In the genomic region with DNA sequence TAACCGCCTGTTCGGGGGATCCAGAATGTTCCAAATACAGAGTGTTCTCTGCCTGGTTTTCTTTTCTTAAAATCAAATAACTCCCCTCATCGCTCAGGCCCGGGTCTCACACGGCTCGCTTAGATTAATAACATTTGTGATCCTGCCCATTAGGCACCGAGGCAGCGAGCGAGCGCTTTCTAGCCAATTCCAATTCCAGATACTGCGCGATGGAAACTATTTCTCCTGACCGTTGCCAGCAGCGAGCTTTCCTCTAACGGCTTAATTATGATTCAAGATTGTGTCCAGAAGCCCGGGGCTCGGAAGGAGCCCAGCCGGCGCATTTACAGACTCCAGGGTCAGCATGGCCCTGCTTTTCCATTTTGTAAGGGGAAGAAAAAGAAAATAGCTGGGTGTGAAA, we compare ENCODE assay signal across 13 mouse cellular contexts.
DNase-seq lines count a peak whose midpoint lies in the region; ATAC-seq and TF ChIP-seq lines count a peak whose summit lies in the region.
"Had no signal": no experiment of that assay in that cellular context is flagged by ENCODE, and none has a peak within 500 bp of the region (broad histone marks: within the 10 kb centered on the region; RNA-seq: fewer than 3 reads in every experiment).

No protein-coding gene starts in this region.

- no peak for TF ChIP-seq CTCF in layer of hippocampus, adult 2 months (conservative IDR thresholded peaks at IDR 0.05)

- no peak for DNase-seq in layer of hippocampus, adult 2 months (ENCODE audit: low spot score in 2 of 2)
- DNase-seq in layer of hippocampus, postnatal 10 days (ENCODE audit: low spot score in 2 of 2): no peak
- peak; percentile 32 to 48 for DNase-seq in gastrocnemius, postnatal 36 days
- DNase-seq in lung, postnatal 36 days: peak; percentile 14
- no peak for DNase-seq in ovary, postnatal 14 days (ENCODE audit: low spot score)
- no peak for DNase-seq in heart, adult 11 months
- DNase-seq: heart, adult 18-20 months; heart, postnatal 4 days; liver, postnatal 0 days; right cerebral cortex, postnatal 4 days; thymus, postnatal 14 days had no signal

- intact Hi-C loops in gastrocnemius, postnatal 36 days (cut with DNase I): no loop called here

- peak overlapping the region; percentile 12; the same call in 1 of the 2 replicates for H3K4me2 ChIP-seq in embryonic facial prominence, embryonic 13.5 days

- H3K4me1 ChIP-seq in embryonic facial prominence, embryonic 13.5 days: peaks cover 10% of the 10 kb centered on the region

- H3K36me3 ChIP-seq in embryonic facial prominence, embryonic 13.5 days: no peaks in the 10 kb centered on the region

- 32% methylated on average over 19 of the region's 19 CpGs for WGBS in embryonic facial prominence, embryonic 13.5 days

- no peak overlapping the region for H3K27ac ChIP-seq in layer of hippocampus, adult 2 months
- peak overlapping the region; percentile 28; the same call in 1 of the 2 replicates for H3K27ac ChIP-seq in embryonic facial prominence, embryonic 13.5 days

- no peaks in the 10 kb centered on the region for H3K9me3 ChIP-seq in embryonic facial prominence, embryonic 13.5 days

- H3K4me3 ChIP-seq in layer of hippocampus, adult 2 months: peak overlapping the region; percentile 15
- H3K4me3 ChIP-seq in embryonic facial prominence, embryonic 13.5 days: no peak overlapping the region

- no peak overlapping the region for H3K9ac ChIP-seq in embryonic facial prominence, embryonic 13.5 days
- H3K9ac ChIP-seq: liver, postnatal 0 days had no signal

- 0 out of 2 replicates have a peak, but pooled peaks have one; percentile 30 for ATAC-seq in embryonic facial prominence, embryonic 13.5 days (ENCODE audit: insufficient number of reproducible peaks, insufficient read depth, low FRiP score, low TSS enrichment, low read depth)
- ATAC-seq in megakaryocyte progenitor cell, adult 5-6 weeks (replicated peaks; ENCODE audit: poor library complexity): no peak
- ATAC-seq: liver, postnatal 0 days had no signal

- 0 out of 2 replicates have a peak, but pooled peaks cover 3% of the 10 kb centered on the region for H3K27me3 ChIP-seq in embryonic facial prominence, embryonic 13.5 days

Comparison
In these comparisons a context has a peak if more than half of its experiments do, and no peak if none do; other contexts are left out.
1. DNase-seq: peak in gastrocnemius, postnatal 36 days (2 of 2) and lung, postnatal 36 days (single experiment); none in layer of hippocampus, adult 2 months (0 of 2), layer of hippocampus, postnatal 10 days (0 of 2), ovary, postnatal 14 days (single experiment) and heart, adult 11 months (single experiment).